In the genomic region with DNA sequence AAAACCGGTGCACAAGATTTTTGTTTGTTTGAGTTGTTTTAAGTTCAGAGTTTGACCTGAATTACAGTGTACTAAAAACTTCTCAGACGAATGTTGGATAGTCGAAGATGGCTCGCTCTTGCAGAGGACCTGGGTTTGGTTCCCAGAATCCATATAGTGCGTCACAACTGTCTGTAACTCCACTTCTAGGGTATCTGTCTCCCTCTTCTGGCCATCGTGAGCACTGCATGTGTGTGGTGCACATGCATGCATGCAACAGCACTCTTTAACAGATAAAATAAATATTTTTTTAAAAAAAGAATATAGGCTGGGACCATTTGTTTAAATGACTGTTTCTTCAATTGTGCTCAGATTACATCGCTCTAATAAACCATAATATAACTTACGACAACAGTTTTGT, we compare ENCODE assay signal across 9 mouse cellular contexts. TPM values are rescaled to one million over a fixed set of nuclear protein-coding genes. Genes with fewer than 3 reads are reported as not detected.
DNase-seq lines count a peak whose midpoint lies in the region; ATAC-seq and TF ChIP-seq lines count a peak whose summit lies in the region.
"Had no signal": no experiment of that assay in that cellular context is flagged by ENCODE, and none has a peak within 500 bp of the region (broad histone marks: within the 10 kb centered on the region; RNA-seq: fewer than 3 reads in every experiment).

No protein-coding gene starts in this region.

- no peak for TF ChIP-seq POLR2A in bone marrow macrophage, adult 2 months (IDR thresholded peaks at IDR 0.05; ENCODE audit: borderline replicate concordance, low read depth, low read length)
- no peak for TF ChIP-seq POLR2A in spleen, adult 2 months (IDR thresholded peaks at IDR 0.05; ENCODE audit: low read depth, low read length)

- H3K36me3 ChIP-seq in kidney, postnatal 0 days (ENCODE audit: insufficient read depth, low read length): no peaks in the 10 kb centered on the region
- no peaks in the 10 kb centered on the region for H3K36me3 ChIP-seq in spleen, adult 2 months (ENCODE audit: control insufficient read depth, insufficient read depth, low read length)
- H3K36me3 ChIP-seq in heart, embryonic 10.5 days: no peaks in the 10 kb centered on the region
- H3K36me3 ChIP-seq: embryonic facial prominence, embryonic 13.5 days had no signal

- H3K27ac ChIP-seq in kidney, postnatal 0 days: no peak overlapping the region
- H3K27ac ChIP-seq in bone marrow macrophage, adult 2 months (ENCODE audit: insufficient read depth, low read depth, low read length): no peak overlapping the region
- no peak overlapping the region for H3K27ac ChIP-seq in spleen, adult 2 months (ENCODE audit: insufficient read depth, low read length)
- no peak overlapping the region for H3K27ac ChIP-seq in heart, embryonic 10.5 days
- H3K27ac ChIP-seq: embryonic facial prominence, embryonic 13.5 days had no signal

- no peak overlapping the region for H3K4me2 ChIP-seq in kidney, postnatal 0 days (ENCODE audit: low read length)
- H3K4me2 ChIP-seq: embryonic facial prominence, embryonic 13.5 days had no signal

- no peak overlapping the region for H3K9ac ChIP-seq in kidney, postnatal 0 days (ENCODE audit: low read depth, low read length)
- H3K9ac ChIP-seq: embryonic facial prominence, embryonic 13.5 days had no signal

- 0 out of 2 replicates have a peak, but pooled peaks cover 10% of the 10 kb centered on the region for H3K4me1 ChIP-seq in kidney, postnatal 0 days (replicated peaks; ENCODE audit: insufficient read depth, low read length)
- peaks cover 9% of the 10 kb centered on the region for H3K4me1 ChIP-seq in bone marrow macrophage, adult 2 months (ENCODE audit: control insufficient read depth, insufficient read depth, low read length)
- 0 out of 2 replicates have a peak, but pooled peaks cover 3% of the 10 kb centered on the region for H3K4me1 ChIP-seq in spleen, adult 2 months (ENCODE audit: control insufficient read depth, insufficient read depth, insufficient read length)
- H3K4me1 ChIP-seq in heart, embryonic 10.5 days: peaks cover 54% of the 10 kb centered on the region

- 86% methylated on average over 8 of the region's 8 CpGs for WGBS in kidney, postnatal 0 days
- WGBS in spleen, adult 2 months: 87% methylated on average over 8 of the region's 8 CpGs
- WGBS in heart, embryonic 10.5 days: 83% methylated on average over 8 of the region's 8 CpGs

- no peaks in the 10 kb centered on the region for H3K9me3 ChIP-seq in kidney, postnatal 0 days (replicated peaks; ENCODE audit: low read length)
- no peaks in the 10 kb centered on the region for H3K9me3 ChIP-seq in heart, embryonic 10.5 days
- H3K9me3 ChIP-seq: embryonic facial prominence, embryonic 13.5 days had no signal

- no peaks in the 10 kb centered on the region for H3K27me3 ChIP-seq in kidney, postnatal 0 days (ENCODE audit: insufficient read depth, low read length)
- H3K27me3 ChIP-seq in spleen, adult 2 months (ENCODE audit: control insufficient read depth, insufficient read depth, low read length): no peaks in the 10 kb centered on the region
- H3K27me3 ChIP-seq in heart, embryonic 10.5 days (ENCODE audit: insufficient read depth, poor library complexity, severe bottlenecking): no peaks in the 10 kb centered on the region
- H3K27me3 ChIP-seq: embryonic facial prominence, embryonic 13.5 days had no signal

- DNase-seq in kidney, postnatal 0 days (ENCODE audit: low spot score): no peak
- DNase-seq in kidney, postnatal 14 days: no peak
- peak; percentile 81 for DNase-seq in ES-CJ7 (ENCODE audit: low read depth, low spot score)
- DNase-seq in spleen, adult 2 months (ENCODE audit: low read depth in 1 of 2, low spot score in 2 of 2): peak in 1 of 2 experiments; percentile 16
- no peak for DNase-seq in frontal cortex, adult 2 months (ENCODE audit: extremely low spot score in 1 of 2, low spot score in 1 of 2)
- no peak for DNase-seq in heart, embryonic 10.5 days (ENCODE audit: low spot score)

- no peak overlapping the region for H3K4me3 ChIP-seq in kidney, postnatal 0 days (replicated peaks; ENCODE audit: low read depth, low read length)
- no peak overlapping the region for H3K4me3 ChIP-seq in bone marrow macrophage, adult 2 months (ENCODE audit: insufficient read depth, low read length)
- H3K4me3 ChIP-seq in spleen, adult 2 months (ENCODE audit: extremely low read depth, insufficient read depth, insufficient read length): no peak overlapping the region
- H3K4me3 ChIP-seq in heart, embryonic 10.5 days: no peak overlapping the region
- H3K4me3 ChIP-seq: embryonic facial prominence, embryonic 13.5 days had no signal

- ATAC-seq in kidney, postnatal 0 days (replicated peaks; ENCODE audit: low FRiP score, low read depth): no peak

- peak; percentile 53; the same call in 1 of the 2 replicates for TF ChIP-seq CTCF in kidney, postnatal 0 days (IDR thresholded peaks at IDR 0.05; ENCODE audit: low read depth)
- peak; percentile 26; the same call in 1 of the 2 replicates for TF ChIP-seq CTCF in bone marrow macrophage, adult 2 months (IDR thresholded peaks at IDR 0.05; ENCODE audit: low read depth, low read length)
- TF ChIP-seq CTCF in spleen, adult 2 months (IDR thresholded peaks at IDR 0.05; ENCODE audit: extremely low read depth, insufficient read depth, insufficient read length, insufficient replicate concordance): peak; percentile 9; the same call in 1 of the 2 replicates

RNA-seq across cellular contexts. Expression of a gene that starts 3.1 kb away (rescaled TPM):
- polyA plus RNA-seq in kidney, postnatal 0 days (2015; fragmentation: Nextera tagmentation; extraction: Ambion mirVana): 4.1 and 4.7 TPM in 2 replicates
- polyA plus RNA-seq in bone marrow macrophage, adult 2 months (2012; ENCODE audit: insufficient read depth, insufficient read length, missing spikeins): 8.5 and 9.0 TPM in 2 replicates
- polyA plus RNA-seq in spleen, adult 2 months (2012; rRNA removed): 4.2 and 4.9 TPM in 2 replicates
- 25.0 and 26.1 TPM in 2 replicates for polyA plus RNA-seq in frontal cortex, adult 2 months (2012; rRNA removed)
- polyA plus RNA-seq in heart, embryonic 10.5 days (2016; fragmentation: Nextera tagmentation; extraction: Ambion mirVana): 16.2 and 25.6 TPM in 2 replicates

RNA-seq across cellular contexts. Expression of a gene that starts 19.6 kb away (rescaled TPM):
- polyA plus RNA-seq in kidney, postnatal 0 days (2015; fragmentation: Nextera tagmentation; extraction: Ambion mirVana): not detected in 2 replicates
- polyA plus RNA-seq in bone marrow macrophage, adult 2 months (2012; ENCODE audit: insufficient read depth, insufficient read length, missing spikeins): not detected in 2 replicates
- not detected in 2 replicates for polyA plus RNA-seq in spleen, adult 2 months (2012; rRNA removed)
- not detected in 2 replicates for polyA plus RNA-seq in frontal cortex, adult 2 months (2012; rRNA removed)
- polyA plus RNA-seq in heart, embryonic 10.5 days (2016; fragmentation: Nextera tagmentation; extraction: Ambion mirVana): not detected in 2 replicates
- polyA plus RNA-seq: embryonic facial prominence, embryonic 13.5 days; neural tube, embryonic 14.5 days had no signal

RNA-seq across cellular contexts. Expression of a gene that starts 26.3 kb away (rescaled TPM):
- 9.1 and 12.6 TPM in 2 replicates for polyA plus RNA-seq in kidney, postnatal 0 days (2015; fragmentation: Nextera tagmentation; extraction: Ambion mirVana)
- polyA plus RNA-seq in bone marrow macrophage, adult 2 months (2012; ENCODE audit: insufficient read depth, insufficient read length, missing spikeins): 21.5 and 21.9 TPM in 2 replicates
- 2.2 and 3.0 TPM in 2 replicates for polyA plus RNA-seq in spleen, adult 2 months (2012; rRNA removed)
- 2.5 and 3.3 TPM in 2 replicates for polyA plus RNA-seq in frontal cortex, adult 2 months (2012; rRNA removed)
- polyA plus RNA-seq in heart, embryonic 10.5 days (2016; fragmentation: Nextera tagmentation; extraction: Ambion mirVana): 1.9 and 3.2 TPM in 2 replicates

RNA-seq across cellular contexts. Expression of a gene that starts 44.9 kb away (rescaled TPM):
- polyA plus RNA-seq in kidney, postnatal 0 days (2015; fragmentation: Nextera tagmentation; extraction: Ambion mirVana): 15.1 and 16.4 TPM in 2 replicates
- 9.7 and 10.6 TPM in 2 replicates for polyA plus RNA-seq in bone marrow macrophage, adult 2 months (2012; ENCODE audit: insufficient read depth, insufficient read length, missing spikeins)
- polyA plus RNA-seq in spleen, adult 2 months (2012; rRNA removed): 5.2 and 5.7 TPM in 2 replicates
- 7.1 and 7.8 TPM in 2 replicates for polyA plus RNA-seq in frontal cortex, adult 2 months (2012; rRNA removed)
- polyA plus RNA-seq in heart, embryonic 10.5 days (2016; fragmentation: Nextera tagmentation; extraction: Ambion mirVana): 21.7 and 22.8 TPM in 2 replicates
